Mouse (Mus musculus) stomach, embryonic 16.5 days (tissue): ENCODE measurements at regions not wholly inside any gene's neighbourhood (a gene's known extent, or its start where the extent isn't known, plus 50 kb on each side); places are given as distances from the start of the nearest gene placed in this dataset.

Experiments used
- ATAC-seq: fragments of 200-750 bp; cut with Nextera tagmentation; 2 replicates; pipeline ENCODE4 v1.8.0; 2017; ENCODE audit warnings: moderate number of reproducible peaks, moderate TSS enrichment; ENCODE audit not compliant: insufficient read depth, low FRiP score
- H3K27ac ChIP-seq: fragments of 300-500 bp; sonication (generic); 2 replicates; pipeline ENCODE4 v1.5.1; 2014; ENCODE audit warnings: low read length
- H3K27me3 ChIP-seq: fragments of 300-500 bp; sonication (generic); 2 replicates; pipeline ENCODE4 v1.6.1; 2014; ENCODE audit warnings: low read length, control low read depth, mixed read lengths; ENCODE audit not compliant: control insufficient read depth, insufficient read depth
- H3K36me3 ChIP-seq: fragments of 300-500 bp; sonication (generic); 2 replicates; pipeline ENCODE4 v1.6.1; 2014; ENCODE audit warnings: low read length; ENCODE audit not compliant: control insufficient read depth, insufficient read depth
- H3K4me1 ChIP-seq: fragments of 300-500 bp; sonication (generic); 2 replicates; pipeline ENCODE4 v1.6.1; 2014; ENCODE audit warnings: low read length, control low read depth, mixed read lengths; ENCODE audit not compliant: control insufficient read depth, insufficient read depth
- H3K4me2 ChIP-seq: fragments of 300-500 bp; sonication (generic); 2 replicates; pipeline ENCODE4 v1.6.1; 2014; ENCODE audit warnings: low read depth, low read length, mixed read lengths
- H3K4me3 ChIP-seq: fragments of 300-500 bp; sonication (generic); replicated peaks from 2 replicates; pipeline ENCODE4 v1.5.1; 2014; ENCODE audit warnings: mild to moderate bottlenecking, low read length
- H3K9ac ChIP-seq: fragments of 300-500 bp; sonication (generic); 2 replicates; pipeline ENCODE4 v1.6.1; 2014; ENCODE audit warnings: low read length
- H3K9me3 ChIP-seq: fragments of 300-500 bp; sonication (generic); replicated peaks from 2 replicates; pipeline ENCODE4 v1.6.1; 2016; ENCODE audit warnings: low read length, control low read depth; ENCODE audit not compliant: control insufficient read depth
- WGBS: fragments of 180-500 bp; shearing (Covaris S2); extraction: QIAGEN DNeasy Blood & Tissue Kit; methylation state at CpG from one replicate; pipeline ENCODE4 v1.1.7; 2014; 5-methylcytosine and 5-hydroxymethylcytosine counted together

GRCm38 (mm10) chr8:56476158-56476557, 74.7 kb downstream of the Cep44 start:
- 79% methylated on average over 5 of the region's 5 CpGs for WGBS
- Histone ChIP-seq H3K9me3 (no peaks in the 10 kb centered on the region), H3K36me3 (no peaks in the 10 kb centered on the region), H3K27me3 (no peaks in the 10 kb centered on the region), H3K4me1 (no peaks in the 10 kb centered on the region), H3K4me3 (no peak overlapping the region), H3K9ac (no peak overlapping the region), H3K27ac (no peak overlapping the region), H3K4me2 (no peak overlapping the region)
- no peak for ATAC-seq

GRCm38 (mm10) chr8:56475138-56475537, 75.7 kb downstream of the Cep44 start:
- Histone ChIP-seq H3K9ac (no peak overlapping the region), H3K27me3 (no peaks in the 10 kb centered on the region), H3K9me3 (no peaks in the 10 kb centered on the region), H3K36me3 (no peaks in the 10 kb centered on the region), H3K4me2 (no peak overlapping the region), H3K4me3 (no peak overlapping the region), H3K4me1 (no peaks in the 10 kb centered on the region), H3K27ac (no peak overlapping the region)
- WGBS: 74% methylated on average over 2 of the region's 2 CpGs
- ATAC-seq: no peak

GRCm38 (mm10) chr8:56474335-56474734, 76.5 kb downstream of the Cep44 start:
- Histone ChIP-seq H3K4me1 (no peaks in the 10 kb centered on the region), H3K4me3 (no peak overlapping the region), H3K4me2 (no peak overlapping the region), H3K9ac (no peak overlapping the region), H3K36me3 (no peaks in the 10 kb centered on the region), H3K9me3 (no peaks in the 10 kb centered on the region), H3K27ac (no peak overlapping the region), H3K27me3 (no peaks in the 10 kb centered on the region)
- no peak for ATAC-seq
- 72% methylated on average over 2 of the region's 2 CpGs for WGBS

- Histone ChIP-seq H3K4me3 (no peak overlapping the region), H3K27ac (no peak overlapping the region), H3K36me3 (no peaks in the 10 kb centered on the region), H3K9ac (no peak overlapping the region), H3K9me3 (no peaks in the 10 kb centered on the region), H3K4me1 (no peaks in the 10 kb centered on the region), H3K4me2 (no peak overlapping the region), H3K27me3 (no peaks in the 10 kb centered on the region)
- 48% methylated on average over 1 of the region's 1 CpGs for WGBS
- ATAC-seq: no peak
These were observed 85.8 kb downstream of the Cep44 start for GRCm38 (mm10) chr8:56465091-56465490.

- Histone ChIP-seq H3K4me2 (no peak overlapping the region), H3K9ac (no peak overlapping the region), H3K4me1 (no peaks in the 10 kb centered on the region), H3K36me3 (no peaks in the 10 kb centered on the region), H3K27me3 (no peaks in the 10 kb centered on the region), H3K9me3 (no peaks in the 10 kb centered on the region), H3K4me3 (no peak overlapping the region), H3K27ac (peak overlapping the region; percentile 64)
- 64% methylated on average over 3 of the region's 3 CpGs for WGBS
- ATAC-seq: peak; percentile 60; the same call in 1 of the 2 replicates
These were observed 99.9 kb downstream of the Cep44 start for GRCm38 (mm10) chr8:56450982-56451381.

- no peak overlapping the region for H3K4me3 ChIP-seq
- 51% methylated on average over 3 of the region's 3 CpGs for WGBS
- ATAC-seq: no peak
- no peaks in the 10 kb centered on the region for H3K27me3 ChIP-seq
- no peaks in the 10 kb centered on the region; the same call in 1 of the 2 replicates for H3K4me1 ChIP-seq
- no peak overlapping the region for H3K4me2 ChIP-seq
- H3K36me3 ChIP-seq: no peaks in the 10 kb centered on the region
- no peak overlapping the region for H3K27ac ChIP-seq
- no peak overlapping the region for H3K9ac ChIP-seq
- H3K9me3 ChIP-seq: no peaks in the 10 kb centered on the region
These were observed 107.2 kb downstream of the Cep44 start for GRCm38 (mm10) chr8:56443676-56444075.

GRCm38 (mm10) chr8:56439417-56439816, 111.4 kb downstream of the Cep44 start:
- Histone ChIP-seq H3K4me1 (no peaks in the 10 kb centered on the region; the same call in 1 of the 2 replicates), H3K27me3 (no peaks in the 10 kb centered on the region), H3K4me3 (no peak overlapping the region), H3K4me2 (no peak overlapping the region), H3K9ac (no peak overlapping the region), H3K9me3 (no peaks in the 10 kb centered on the region), H3K27ac (no peak overlapping the region), H3K36me3 (no peaks in the 10 kb centered on the region)
- WGBS: 62% methylated on average over 1 of the region's 1 CpGs
- ATAC-seq: no peak

- H3K27me3 ChIP-seq: no peaks in the 10 kb centered on the region
- no peak overlapping the region for H3K9ac ChIP-seq
- no peaks in the 10 kb centered on the region for H3K4me1 ChIP-seq
- no peak overlapping the region for H3K27ac ChIP-seq
- H3K36me3 ChIP-seq: no peaks in the 10 kb centered on the region
- WGBS: 95% methylated on average over 1 of the region's 1 CpGs
- ATAC-seq: no peak
- H3K4me3 ChIP-seq: no peak overlapping the region
- H3K4me2 ChIP-seq: no peak overlapping the region
- H3K9me3 ChIP-seq: no peaks in the 10 kb centered on the region
These were observed 116.0 kb downstream of the Cep44 start for GRCm38 (mm10) chr8:56434826-56435225.

GRCm38 (mm10) chr8:56412026-56412425, 117.6 kb downstream of the Hpgd start:
- WGBS: 66% methylated on average over 3 of the region's 3 CpGs

GRCm38 (mm10) chr8:56410412-56410811, 116.0 kb downstream of the Hpgd start:
- Histone ChIP-seq H3K9ac (no peak overlapping the region), H3K4me1 (peaks cover 7% of the 10 kb centered on the region), H3K27me3 (no peaks in the 10 kb centered on the region), H3K4me2 (no peak overlapping the region), H3K27ac (no peak overlapping the region), H3K36me3 (no peaks in the 10 kb centered on the region), H3K9me3 (no peaks in the 10 kb centered on the region), H3K4me3 (no peak overlapping the region)
- ATAC-seq: no peak
- 43% methylated on average over 1 of the region's 1 CpGs for WGBS

More at GRCm38 (mm10) chr8:56412026-56412425, 117.6 kb downstream of the Hpgd start:
- no peak for ATAC-seq
- Histone ChIP-seq H3K4me1 (peaks cover 7% of the 10 kb centered on the region), H3K4me2 (no peak overlapping the region), H3K4me3 (no peak overlapping the region), H3K27me3 (no peaks in the 10 kb centered on the region), H3K27ac (no peak overlapping the region), H3K9ac (no peak overlapping the region), H3K36me3 (no peaks in the 10 kb centered on the region), H3K9me3 (no peaks in the 10 kb centered on the region)
